Mouse (Mus musculus) ZHBTc4 (cell line): ENCODE data around the gene Vmn2r35.
"Not testable (repeated sequence)": the region's sequence is repeated elsewhere in the genome, so short reads cannot be mapped to it uniquely, and the experiment has no call there.

Source experiments
- DNase-seq: peaks from one replicate; pipeline ENCODE4 v3.0.0-alpha.2; 2011; ENCODE audit warnings: low read depth, low spot score

Gene Vmn2r35

DNA sequence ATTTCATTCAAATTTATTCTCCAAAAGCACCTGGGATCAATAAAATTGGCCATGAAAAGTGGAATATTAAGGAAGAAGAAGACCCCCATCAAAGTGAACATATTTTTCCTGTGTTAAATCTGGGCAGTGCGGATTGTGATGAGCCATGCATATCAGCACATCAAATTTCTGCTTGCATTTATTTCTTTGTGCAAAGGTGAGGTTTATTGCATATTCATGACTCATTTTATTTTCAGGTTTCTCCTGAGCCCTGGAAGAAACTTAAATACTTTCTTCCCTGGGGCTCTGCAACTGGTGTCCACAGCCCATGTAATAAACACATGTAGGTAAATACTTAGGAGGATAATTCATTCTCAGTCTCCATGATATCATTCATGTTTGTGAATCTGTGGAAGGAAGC, at the start of gene Vmn2r35:
TSS of gene Vmn2r35 (minus strand) at position 101 of the 400 bp plus-strand sequence.
- not testable (repeated sequence) for DNase-seq

DNA sequence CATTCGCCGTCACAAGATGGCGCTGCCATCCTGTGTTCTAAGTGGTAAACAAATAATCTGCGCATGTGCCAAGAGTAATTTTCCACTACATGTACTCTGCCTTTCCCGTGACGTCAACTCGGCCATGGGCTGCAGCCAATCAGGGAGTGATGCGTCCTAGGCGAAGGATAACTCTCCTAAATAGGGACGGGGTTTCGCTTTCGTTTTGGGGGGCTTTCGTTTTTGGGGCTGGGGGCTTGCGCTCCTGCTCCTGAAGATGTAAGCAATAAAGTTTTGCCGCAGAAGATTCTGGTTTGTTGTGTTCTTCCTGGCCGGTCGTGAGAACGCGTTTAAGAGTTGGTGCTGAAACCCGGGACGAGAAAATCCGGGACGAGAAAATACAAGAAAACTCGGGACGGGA, 25.5 kb downstream of the Vmn2r35 start:
- DNase-seq = not testable (repeated sequence)
